Mouse (Mus musculus) neural tube, embryonic 11.5 days (tissue): ENCODE measurements around the gene CN725425. TPM values are rescaled to one million over a fixed set of nuclear protein-coding genes. Genes with fewer than 3 reads are reported as not detected.

Source experiments
- ATAC-seq: fragments of 200-750 bp; cut with Nextera tagmentation; 2 replicates; pipeline ENCODE4 v1.8.0; 2017; ENCODE audit warnings: moderate number of reproducible peaks, mild to moderate bottlenecking, moderate TSS enrichment, moderate library complexity; ENCODE audit not compliant: insufficient read depth, low FRiP score, low TSS enrichment
- DNase-seq: peaks from one replicate; pipeline ENCODE4 v3.0.0-alpha.2; 2015; ENCODE audit warnings: low spot score
- H3K27ac ChIP-seq: fragments of 300-500 bp; sonication (generic); 2 replicates; pipeline ENCODE4 v1.5.1; 2014; ENCODE audit warnings: low read depth, mild to moderate bottlenecking, low read length
- H3K27me3 ChIP-seq: fragments of 300-500 bp; sonication (generic); 2 replicates; pipeline ENCODE4 v1.6.1; 2014; ENCODE audit warnings: mild to moderate bottlenecking, low read length, mixed read lengths; ENCODE audit not compliant: control insufficient read depth, insufficient read depth
- H3K36me3 ChIP-seq: fragments of 300-500 bp; sonication (generic); 2 replicates; pipeline ENCODE4 v1.6.1; 2014; ENCODE audit warnings: mild to moderate bottlenecking, low read length, moderate library complexity, mixed read lengths; ENCODE audit not compliant: control insufficient read depth, insufficient read depth
- H3K4me1 ChIP-seq: fragments of 300-500 bp; sonication (generic); 2 replicates; pipeline ENCODE4 v1.6.1; 2014; ENCODE audit warnings: low read length, mixed read lengths; ENCODE audit not compliant: control insufficient read depth, insufficient read depth
- H3K4me2 ChIP-seq: fragments of 300-500 bp; sonication (generic); 2 replicates; pipeline ENCODE4 v1.6.1; 2014; ENCODE audit warnings: low read depth, mild to moderate bottlenecking, moderate library complexity
- H3K4me3 ChIP-seq: fragments of 300-500 bp; sonication (generic); 2 replicates; pipeline ENCODE4 v1.5.1; 2014; ENCODE audit warnings: low read depth, low read length
- H3K9ac ChIP-seq: fragments of 300-500 bp; sonication (generic); 2 replicates; pipeline ENCODE4 v1.6.1; 2014; ENCODE audit warnings: mild to moderate bottlenecking, low read length
- H3K9me3 ChIP-seq: fragments of 300-500 bp; sonication (generic); 2 replicates; pipeline ENCODE4 v1.6.1; 2016; ENCODE audit warnings: low read length; ENCODE audit not compliant: control insufficient read depth
- WGBS: fragments of 180-500 bp; shearing (Covaris S2); extraction: QIAGEN DNeasy Blood & Tissue Kit; methylation state at CpG from one replicate; pipeline ENCODE4 v1.1.7; 2014; 5-methylcytosine and 5-hydroxymethylcytosine counted together
- polyA plus RNA-seq: library from polyadenylated mRNA; unstranded; fragments of >200 nt; fragmentation: Nextera tagmentation; extraction: Ambion mirVana; gene quantifications from 2 replicates; pipeline ENCODE4 v1.2.1, GENCODE M21; 2014

CN725425 gene
- polyA plus RNA-seq, 1 experiment from 2014 or later, result not detected

- Histone ChIP-seq H3K4me3 (no peak overlapping the region), H3K9ac (no peak overlapping the region), H3K36me3 (no peaks in the 10 kb centered on the region), H3K27ac (no peak overlapping the region), H3K27me3 (no peaks in the 10 kb centered on the region), H3K4me1 (no peaks in the 10 kb centered on the region), H3K4me2 (no peak overlapping the region), H3K9me3 (no peaks in the 10 kb centered on the region)
- DNase-seq (no peak), ATAC-seq (no peak)
- WGBS, result 79% methylated on average over 4 of the region's 4 CpGs
These were observed 28.0 kb upstream of the CN725425 start for GRCm38 (mm10) chr15:91171332-91171731.

DNA sequence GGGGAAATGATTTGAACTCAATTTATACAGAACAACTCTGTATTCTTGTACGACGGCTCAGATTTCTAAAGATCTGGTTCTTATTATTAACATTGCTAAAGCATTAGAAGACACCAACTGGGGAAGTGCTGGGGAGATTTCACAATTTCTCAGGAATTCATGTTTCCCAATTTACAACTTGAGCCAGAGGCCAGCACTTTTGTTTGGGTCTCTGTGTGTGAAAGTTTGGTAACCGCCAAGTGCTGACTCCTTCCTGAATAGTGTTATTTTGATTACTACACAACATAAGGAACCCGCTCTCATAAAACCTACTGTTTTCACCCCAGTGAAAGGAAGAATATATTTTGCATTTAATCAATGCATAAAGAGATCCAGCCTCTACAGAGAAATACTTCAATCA is 27.1 kb upstream of the CN725425 start:
- no peak overlapping the region for H3K27ac ChIP-seq
- DNase-seq, result no peak
- no peak overlapping the region for H3K4me3 ChIP-seq
- H3K9ac ChIP-seq, result no peak overlapping the region
- no peaks in the 10 kb centered on the region for H3K4me1 ChIP-seq
- ATAC-seq, result no peak
- 82% methylated on average over 4 of the region's 4 CpGs for WGBS
- no peaks in the 10 kb centered on the region for H3K36me3 ChIP-seq
- no peak overlapping the region for H3K4me2 ChIP-seq
- H3K9me3 ChIP-seq, result no peaks in the 10 kb centered on the region
- no peaks in the 10 kb centered on the region for H3K27me3 ChIP-seq

DNA sequence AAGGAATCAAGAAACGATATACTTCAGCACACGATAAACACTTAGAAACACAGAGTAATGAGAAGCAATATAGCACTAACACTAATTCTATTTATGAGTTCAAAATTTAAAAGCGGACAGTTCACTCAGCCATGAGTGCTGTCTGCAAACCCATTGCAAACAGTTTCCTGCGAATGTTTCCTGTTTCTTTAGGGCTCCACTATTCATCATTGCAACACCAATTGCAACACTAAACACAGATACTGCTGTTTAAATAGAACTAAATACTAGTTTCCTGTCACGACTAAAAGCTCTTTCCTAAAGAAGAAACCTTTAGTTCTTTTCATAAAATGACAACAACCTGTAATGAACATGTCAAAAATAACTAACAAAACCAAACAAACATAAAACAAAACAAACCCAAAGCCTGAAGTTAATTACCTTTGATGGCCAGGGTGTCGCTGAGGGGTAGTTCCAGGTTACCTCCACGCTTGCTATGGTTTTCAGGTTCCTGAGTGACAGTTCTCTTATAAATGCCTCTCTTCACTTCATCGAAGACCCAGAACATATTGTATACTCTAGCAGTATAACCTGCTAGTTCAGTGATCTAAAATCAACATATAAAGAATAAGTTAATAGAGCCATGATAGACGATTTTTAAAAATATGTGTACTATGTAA is 20.5 kb upstream of the CN725425 start:
- Histone ChIP-seq H3K36me3 (no peaks in the 10 kb centered on the region), H3K9ac (no peak overlapping the region)
- no peak for ATAC-seq

DNA sequence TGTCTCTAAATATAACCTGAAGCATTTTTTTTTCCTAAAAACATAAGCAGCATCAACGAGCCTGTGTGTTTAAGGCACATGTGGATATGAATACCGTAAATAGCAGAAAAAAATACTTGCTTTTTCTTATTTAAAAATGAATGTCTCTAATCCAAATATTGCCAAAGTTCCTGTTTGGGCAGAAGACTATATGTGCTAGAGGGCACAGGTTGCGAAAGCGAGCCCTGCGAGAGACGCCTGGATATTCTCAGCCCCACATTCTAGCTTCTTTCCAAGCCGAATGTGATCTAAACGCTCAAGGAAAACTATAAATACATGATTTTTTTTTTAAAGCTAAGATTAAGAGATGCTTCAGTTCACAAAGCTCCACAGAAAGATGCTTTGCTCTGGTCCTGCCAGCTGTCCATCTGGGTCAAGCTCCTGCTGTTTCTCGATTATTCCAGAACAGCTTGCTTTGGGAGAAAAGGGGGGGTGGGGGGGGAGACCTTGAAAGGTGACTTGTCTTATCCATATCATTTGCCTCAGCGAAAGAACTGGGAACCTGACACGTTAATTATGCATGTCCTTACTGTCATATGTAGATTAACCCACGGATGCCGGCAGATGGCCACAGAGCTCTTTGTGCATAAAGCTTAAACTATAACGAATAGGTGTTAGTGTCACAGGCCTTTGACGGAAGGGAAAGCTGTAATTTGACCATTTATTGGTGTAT is 19.2 kb upstream of the CN725425 start:
- Histone ChIP-seq H3K36me3 (no peaks in the 10 kb centered on the region), H3K9ac (no peak overlapping the region), H3K4me3 (no peak overlapping the region), H3K9me3 (no peaks in the 10 kb centered on the region), H3K4me2 (no peak overlapping the region), H3K4me1 (0 out of 2 replicates have a peak, but pooled peaks cover 2% of the 10 kb centered on the region), H3K27ac (no peak overlapping the region), H3K27me3 (no peaks in the 10 kb centered on the region)
- 69% methylated on average over 15 of the region's 15 CpGs for WGBS
- no peak for DNase-seq
- no peak for ATAC-seq

More for the DNA sequence above, 20.5 kb upstream of the CN725425 start:
- Histone ChIP-seq H3K4me2 (no peak overlapping the region), H3K27me3 (no peaks in the 10 kb centered on the region), H3K27ac (no peak overlapping the region), H3K4me3 (no peak overlapping the region), H3K9me3 (no peaks in the 10 kb centered on the region), H3K4me1 (0 out of 2 replicates have a peak, but pooled peaks cover 2% of the 10 kb centered on the region)
- 88% methylated on average over 9 of the region's 9 CpGs for WGBS
- no peak for DNase-seq

GRCm38 (mm10) chr15:91186358-91186757 is 12.9 kb upstream of the CN725425 start:
- no peak for ATAC-seq
- 80% methylated on average over 6 of the region's 6 CpGs for WGBS
- DNase-seq, result no peak
- Histone ChIP-seq H3K27me3 (no peaks in the 10 kb centered on the region), H3K27ac (no peak overlapping the region), H3K4me2 (no peak overlapping the region), H3K9me3 (no peaks in the 10 kb centered on the region), H3K4me1 (peaks cover 5% of the 10 kb centered on the region; the same call in 1 of the 2 replicates), H3K9ac (no peak overlapping the region), H3K4me3 (no peak overlapping the region), H3K36me3 (no peaks in the 10 kb centered on the region)

- no peak overlapping the region for H3K27ac ChIP-seq
- 23% methylated on average over 4 of the region's 4 CpGs for WGBS
- ATAC-seq, result no peak
These were observed 9.3 kb upstream of the CN725425 start for GRCm38 (mm10) chr15:91190026-91190425.

DNA sequence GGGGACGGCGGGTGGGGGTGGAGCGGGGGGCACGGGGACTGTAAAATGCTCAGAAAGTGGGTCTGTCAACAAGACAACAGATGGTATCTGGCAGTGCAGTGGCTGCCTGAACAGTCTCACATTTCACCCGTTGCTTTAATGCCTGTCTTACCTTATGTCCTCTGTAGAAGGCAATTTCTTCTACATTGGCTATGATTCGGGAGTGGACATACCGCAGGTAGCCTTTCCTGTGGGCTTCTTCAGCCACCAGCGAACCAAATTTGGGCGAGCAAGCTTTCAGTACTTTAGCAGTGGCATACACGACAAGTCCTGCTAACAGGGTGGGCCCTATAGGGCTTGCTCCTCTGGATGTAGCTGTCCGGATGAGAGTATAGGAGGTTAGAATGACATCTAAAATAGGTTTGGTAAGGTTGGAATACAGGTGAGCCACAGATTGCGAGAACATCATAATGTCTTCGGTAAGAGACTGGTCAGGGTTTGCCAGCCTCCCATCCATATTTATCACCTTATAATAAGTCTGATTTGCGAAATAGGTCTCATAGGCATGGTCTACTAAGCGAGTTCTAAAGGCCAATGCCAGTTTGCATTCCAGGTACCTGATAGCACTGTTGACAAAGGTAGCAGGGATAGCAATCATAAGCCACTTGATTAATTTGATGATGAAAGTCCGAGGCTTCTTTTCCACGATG is 8.6 kb upstream of the CN725425 start:
- 44% methylated on average over 17 of the region's 17 CpGs for WGBS
- H3K4me2 ChIP-seq, result peak overlapping the region; percentile 49
- H3K9ac ChIP-seq, result peak overlapping the region; percentile 56
- H3K9me3 ChIP-seq, result no peaks in the 10 kb centered on the region
- no peaks in the 10 kb centered on the region for H3K36me3 ChIP-seq
- ATAC-seq (no peak), DNase-seq (no peak)
- H3K4me1 ChIP-seq, result peaks cover 5% of the 10 kb centered on the region; the same call in 1 of the 2 replicates
- peak overlapping the region; percentile 35 for H3K4me3 ChIP-seq
- H3K27ac ChIP-seq, result no peak overlapping the region
- no peaks in the 10 kb centered on the region for H3K27me3 ChIP-seq

More at GRCm38 (mm10) chr15:91190026-91190425, 9.3 kb upstream of the CN725425 start:
- Histone ChIP-seq H3K4me3 (peak overlapping the region; percentile 35), H3K36me3 (no peaks in the 10 kb centered on the region), H3K9ac (peak overlapping the region; percentile 56), H3K9me3 (no peaks in the 10 kb centered on the region), H3K4me2 (peak overlapping the region; percentile 49), H3K4me1 (peaks cover 5% of the 10 kb centered on the region; the same call in 1 of the 2 replicates), H3K27me3 (no peaks in the 10 kb centered on the region)
- DNase-seq, result peak; percentile 13

- under 1% methylated on average over 22 of the region's 22 CpGs for WGBS
- Histone ChIP-seq H3K4me3 (peak within 1 kb of the TSS; percentile 35), H3K27ac (peak within 1 kb of the TSS; percentile 57), H3K27me3 (no peaks in the 10 kb centered on the region), H3K4me2 (peak within 1 kb of the TSS; percentile 49), H3K4me1 (peaks cover 5% of the 10 kb centered on the region; the same call in 1 of the 2 replicates), H3K36me3 (no peaks in the 10 kb centered on the region), H3K9ac (peak within 1 kb of the TSS; percentile 56), H3K9me3 (no peaks in the 10 kb centered on the region)
- peak; percentile 94 for ATAC-seq
- peak; percentile 88 for DNase-seq
These were observed 7.7 kb upstream of the CN725425 start, which contains the start of gene Abcd2 for GRCm38 (mm10) chr15:91191412-91192222. Abcd2 (minus strand) TSS chr15:91191799.
